Mouse (Mus musculus): ENCODE measurements at regions not wholly inside any gene's neighbourhood (a gene's known extent, or its start where the extent isn't known, plus 50 kb on each side); places are given as distances from the start of the nearest gene placed in this dataset.

GRCm38 (mm10) chr5:64022633-64023323 lies 54.1 kb upstream of the Rell1 start:
- peak; percentile 82 for DNase-seq (ENCODE audit: low spot score)

DNA sequence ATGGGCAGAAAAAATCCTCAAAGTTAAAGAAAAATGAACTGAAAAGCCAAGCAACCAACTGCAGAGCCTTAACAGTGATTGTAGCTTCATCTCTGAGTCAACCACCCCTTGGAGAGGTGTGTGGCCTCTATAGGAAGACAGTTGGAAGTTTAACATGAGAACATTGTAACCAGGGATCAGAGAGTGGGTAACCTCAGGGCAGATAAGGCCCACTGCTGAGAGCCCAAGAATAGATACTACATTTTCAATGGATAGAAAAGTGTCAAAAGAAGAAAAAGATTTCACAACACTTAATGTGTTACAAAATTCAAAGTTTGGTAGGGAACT lies 54.6 kb upstream of the Rell1 start:
- DNase-seq (ENCODE audit: low spot score), result no peak

DNA sequence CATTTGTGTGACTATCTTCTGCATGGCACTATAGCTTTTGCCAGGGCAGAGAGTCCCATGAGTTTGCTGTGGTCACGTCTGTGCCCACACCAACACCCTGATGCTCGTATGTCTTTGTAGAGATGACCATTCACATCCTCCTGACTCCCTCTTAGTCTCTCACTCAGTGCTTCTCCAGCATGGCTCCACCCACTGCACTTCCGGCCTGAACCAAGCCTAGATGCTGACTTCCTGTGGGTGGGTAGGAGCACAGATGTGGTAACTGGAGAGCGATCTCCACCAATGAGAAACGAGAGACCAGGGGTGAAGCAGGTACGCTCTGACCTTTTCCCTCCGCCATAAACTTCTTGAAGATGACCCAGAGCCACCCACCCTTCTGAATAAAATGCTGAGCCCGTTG lies 55.7 kb upstream of the Rell1 start:
- no peak for DNase-seq (ENCODE audit: low spot score)

DNA sequence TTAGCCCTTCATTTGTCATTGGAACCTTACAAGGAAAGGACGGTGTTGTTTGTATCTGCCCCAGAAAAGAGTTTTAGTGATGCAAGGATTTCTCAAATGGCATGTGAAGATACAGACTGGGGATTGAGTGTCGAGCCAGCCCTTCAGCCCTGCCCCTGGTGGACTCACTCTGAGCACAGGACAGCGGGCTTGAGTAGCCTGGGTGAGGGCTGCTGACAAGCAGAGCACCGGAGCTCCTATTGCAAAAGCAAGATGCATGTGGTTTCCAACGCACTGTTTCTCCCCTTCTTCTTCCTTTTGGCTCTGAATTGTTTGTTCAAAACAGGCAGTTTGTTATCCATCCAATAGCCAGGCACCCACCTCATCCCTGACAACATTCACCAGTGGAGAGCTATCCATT lies 59.0 kb upstream of the Rell1 start:
- no peak for DNase-seq (ENCODE audit: low spot score)

GRCm38 (mm10) chr5:64029622-64030145 lies 61.0 kb upstream of the Rell1 start:
- DNase-seq (ENCODE audit: low spot score), result no peak

DNA sequence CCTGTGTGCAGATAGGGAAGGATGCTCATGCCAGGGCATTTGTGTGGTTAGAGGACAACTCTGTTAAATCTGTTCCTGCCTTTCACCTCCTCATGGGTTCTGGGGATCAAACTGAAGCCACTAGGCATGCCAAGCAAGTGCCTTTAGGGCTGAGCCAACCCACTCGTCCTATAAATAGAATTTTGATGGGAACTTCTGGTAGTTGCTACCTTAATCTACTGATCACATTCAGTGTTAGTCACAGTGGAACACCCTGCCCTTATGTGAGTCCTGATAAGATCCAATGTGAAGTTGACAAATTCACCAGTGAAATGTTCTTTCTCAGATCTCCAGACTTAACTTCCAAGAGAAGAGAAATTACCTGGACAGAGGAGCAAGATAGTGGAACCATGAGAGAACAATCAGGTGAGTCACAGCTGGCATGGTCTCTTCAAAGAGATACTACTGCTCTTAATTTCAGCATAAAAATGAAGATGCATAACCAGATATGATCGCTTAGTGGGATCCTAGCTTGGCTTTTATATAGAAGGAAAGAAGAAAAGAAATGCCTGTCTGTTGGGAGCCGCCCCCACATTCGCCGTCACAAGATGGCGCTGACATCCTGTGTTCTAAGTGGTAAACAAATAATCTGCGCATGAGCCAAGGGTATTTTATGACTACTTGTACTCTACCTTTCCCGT lies 61.7 kb upstream of the Rell1 start:
- no peak for DNase-seq (ENCODE audit: low spot score)

- DNase-seq (ENCODE audit: low spot score), result no peak
Observed at GRCm38 (mm10) chr5:64038394-64038793, 54.4 kb upstream of the Pgm2 start.

DNA sequence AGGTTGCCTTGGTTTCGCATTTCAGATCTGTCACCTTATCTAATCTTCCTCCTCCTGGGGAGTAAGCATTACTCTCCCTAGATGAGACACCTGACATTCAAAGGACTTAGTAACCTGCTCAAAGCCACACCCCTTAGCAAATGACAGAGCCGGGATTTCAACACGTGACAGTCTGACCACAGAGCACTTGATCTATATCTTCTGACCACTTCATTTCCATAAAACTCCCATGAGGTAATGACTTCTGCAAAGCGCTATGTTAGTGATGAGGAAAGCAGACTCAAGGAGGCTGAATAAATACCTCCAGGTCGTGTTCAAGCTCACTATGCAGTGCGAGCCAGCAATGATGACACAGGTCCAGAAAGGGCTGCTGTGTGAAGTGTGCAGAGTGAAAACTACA lies 52.1 kb upstream of the Pgm2 start:
- no peak for DNase-seq (ENCODE audit: low spot score)

Measured in layer of hippocampus, adult 11-12 months (tissue).